Mouse (Mus musculus): Measurements from ENCODE around the gene Syt17. TPM values are rescaled to one million over a fixed set of nuclear protein-coding genes. Genes with fewer than 3 reads are reported as not detected.

Gene Syt17
- polyA plus RNA-seq, 1 experiment from 2014 or later, result 21.9 TPM

DNA sequence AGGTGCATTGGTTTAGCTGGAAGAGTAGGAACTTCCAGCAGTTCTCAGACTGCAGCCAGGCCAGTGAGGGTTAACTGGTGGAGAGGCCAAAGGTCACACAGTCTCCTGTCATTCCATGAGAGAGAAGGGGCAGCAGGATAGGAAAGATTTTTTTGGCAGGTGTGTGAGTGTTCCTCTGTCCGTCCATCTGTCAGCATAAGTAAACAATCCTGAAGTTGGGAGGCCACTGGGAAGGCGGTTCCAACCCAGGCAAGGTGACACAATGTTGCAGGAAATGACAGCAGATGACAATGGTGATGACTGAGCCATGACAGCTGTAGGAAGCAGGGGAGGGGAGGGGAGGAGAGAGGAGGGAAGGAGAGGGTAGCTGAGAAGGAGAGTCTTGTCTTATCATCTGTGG lies 4.9 kb upstream of the Syt17 start:
- Histone ChIP-seq H3K4me2 (no peak overlapping the region), H3K4me3 (no peak overlapping the region), H3K27ac (replicated peaks) (no peak overlapping the region), H3K9ac (no peak overlapping the region), H3K9me3 (no peaks in the 10 kb centered on the region), H3K4me1 (replicated peaks) (peaks cover 12% of the 10 kb centered on the region), H3K36me3 (no peaks in the 10 kb centered on the region), H3K27me3 (no peaks in the 10 kb centered on the region)
- no peak for ATAC-seq (ENCODE audit: low FRiP score, low read depth)
- WGBS, result 45% methylated on average over 2 of the region's 2 CpGs

DNA sequence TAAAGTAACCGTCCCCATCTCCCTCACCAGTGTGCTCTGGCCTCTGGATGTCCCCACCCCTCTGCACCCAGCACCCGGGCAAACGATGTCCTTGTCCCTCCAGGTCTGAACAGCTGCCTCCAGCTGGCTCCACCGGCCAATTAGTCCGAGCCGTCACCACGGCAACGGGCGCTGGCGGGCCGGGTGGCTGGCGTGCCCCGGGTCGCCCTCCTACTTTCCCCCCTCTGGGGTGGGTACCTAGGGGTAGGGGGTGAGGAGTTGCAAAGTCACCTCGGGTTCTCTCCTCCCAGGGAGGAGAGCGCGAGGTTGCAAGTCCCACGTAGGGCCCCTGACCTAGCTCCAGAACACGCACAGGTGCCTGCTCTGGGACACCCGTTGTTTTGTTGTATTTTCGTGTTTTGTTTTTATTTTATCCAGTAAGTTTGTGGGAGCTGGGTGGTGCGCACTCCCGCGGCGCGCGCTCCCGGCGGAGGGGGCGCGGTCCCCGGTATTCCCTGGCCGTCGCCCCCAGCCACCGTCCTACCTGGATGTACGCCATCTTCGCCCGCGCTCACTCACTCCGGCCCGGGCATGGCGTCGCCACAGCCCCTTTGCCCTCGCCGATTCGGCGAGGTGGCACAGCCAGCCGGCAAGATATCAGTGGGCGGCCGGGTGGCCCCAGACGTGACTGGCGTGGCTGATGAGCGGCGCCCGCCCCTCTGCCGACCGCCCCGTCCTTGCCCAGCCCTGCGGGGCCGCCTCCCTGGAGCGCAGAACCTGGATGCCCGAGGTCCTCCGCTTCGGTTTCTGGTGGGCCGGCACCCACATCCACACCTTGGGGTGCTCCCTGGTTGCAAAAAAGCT lies 510 bp downstream of the Syt17 start:
- 0 out of 2 replicates have a peak, but pooled peaks cover 3% of the 10 kb centered on the region for H3K27me3 ChIP-seq
- H3K9me3 ChIP-seq, result no peaks in the 10 kb centered on the region
- H3K36me3 ChIP-seq, result no peaks in the 10 kb centered on the region
- H3K4me2 ChIP-seq, result peak overlapping the region; percentile 87
- peak overlapping the region; percentile 62 for H3K9ac ChIP-seq
- H3K27ac ChIP-seq (replicated peaks), result no peak overlapping the region
- peak; percentile 58 for ATAC-seq (ENCODE audit: low FRiP score, low read depth)
- under 1% methylated on average over 65 of the region's 65 CpGs for WGBS
- peak overlapping the region; percentile 53 for H3K4me3 ChIP-seq
- peaks cover 28% of the 10 kb centered on the region for H3K4me1 ChIP-seq (replicated peaks)

DNA sequence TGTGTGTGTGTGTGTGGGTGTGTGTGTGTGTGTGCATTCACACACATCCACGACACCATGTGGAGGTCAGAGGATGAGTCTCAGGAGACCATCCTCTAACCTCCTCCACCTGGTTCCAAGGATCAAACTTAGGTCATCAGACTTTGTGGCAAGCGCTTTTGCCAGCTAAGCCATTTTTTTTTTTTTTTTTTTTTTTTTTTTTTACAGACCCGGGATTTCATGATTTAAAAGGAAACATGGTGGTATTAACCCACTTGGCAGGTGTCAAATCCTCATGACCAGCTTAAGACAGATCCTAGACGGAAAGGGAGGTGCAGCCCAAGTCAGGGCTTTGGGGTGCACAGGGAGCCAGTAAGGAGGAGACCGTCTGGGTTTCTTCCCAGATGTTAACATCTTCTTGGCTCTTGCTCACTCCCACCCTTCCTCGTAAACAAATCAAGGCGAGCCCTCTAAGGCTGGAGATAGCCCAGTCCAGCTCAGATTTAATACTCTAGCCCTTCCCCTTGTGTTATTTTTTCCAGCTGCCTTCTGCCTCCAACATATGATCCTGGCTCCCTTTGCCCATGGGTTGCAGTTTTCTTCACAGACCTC lies 4.0 kb downstream of the Syt17 start:
- no peak overlapping the region for H3K27ac ChIP-seq (replicated peaks)
- H3K27me3 ChIP-seq, result 0 out of 2 replicates have a peak, but pooled peaks cover 3% of the 10 kb centered on the region
- H3K9me3 ChIP-seq, result no peaks in the 10 kb centered on the region
- H3K36me3 ChIP-seq, result no peaks in the 10 kb centered on the region
- no peak overlapping the region for H3K4me3 ChIP-seq
- ATAC-seq (ENCODE audit: low FRiP score, low read depth), result no peak
- 74% methylated on average over 7 of the region's 7 CpGs for WGBS
- H3K4me1 ChIP-seq (replicated peaks), result peaks cover 26% of the 10 kb centered on the region
- no peak overlapping the region for H3K4me2 ChIP-seq
- no peak overlapping the region for H3K9ac ChIP-seq

DNA sequence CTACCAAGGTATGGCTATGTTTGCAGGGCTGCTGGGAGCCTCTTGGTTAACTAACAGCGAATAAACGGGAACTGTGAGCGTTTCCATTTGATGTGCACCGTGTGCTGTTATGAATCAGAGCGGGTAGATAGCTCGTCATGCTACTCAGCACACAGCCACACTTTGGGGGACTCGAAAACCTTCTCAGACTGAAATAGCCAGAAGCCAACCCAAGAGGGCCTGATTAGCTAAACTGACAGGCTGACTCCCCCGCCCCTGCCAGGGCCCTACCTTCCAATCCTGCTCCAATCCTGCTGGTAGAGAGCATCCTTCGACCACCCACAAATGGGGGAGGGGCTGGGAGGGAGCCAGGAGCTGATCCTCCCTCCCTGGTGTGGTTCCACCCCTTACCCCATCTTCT lies 4.7 kb downstream of the Syt17 start:
- H3K36me3 ChIP-seq, result no peaks in the 10 kb centered on the region
- no peaks in the 10 kb centered on the region for H3K9me3 ChIP-seq
- H3K4me2 ChIP-seq, result peak overlapping the region; percentile 20
- no peak for ATAC-seq (ENCODE audit: low FRiP score, low read depth)
- no peak overlapping the region for H3K9ac ChIP-seq
- H3K4me1 ChIP-seq (replicated peaks), result peaks cover 20% of the 10 kb centered on the region
- H3K27me3 ChIP-seq, result 0 out of 2 replicates have a peak, but pooled peaks cover 3% of the 10 kb centered on the region
- no peak overlapping the region for H3K27ac ChIP-seq (replicated peaks)
- WGBS, result 4% methylated on average over 9 of the region's 9 CpGs
- H3K4me3 ChIP-seq, result no peak overlapping the region

GRCm38 (mm10) chr7:118441535-118441934 lies 6.5 kb downstream of the Syt17 start:
- H3K36me3 ChIP-seq, result no peaks in the 10 kb centered on the region
- H3K9me3 ChIP-seq, result no peaks in the 10 kb centered on the region
- no peak overlapping the region for H3K4me2 ChIP-seq
- H3K27ac ChIP-seq (replicated peaks), result no peak overlapping the region
- H3K27me3 ChIP-seq, result no peaks in the 10 kb centered on the region
- H3K4me1 ChIP-seq (replicated peaks), result peaks cover 5% of the 10 kb centered on the region; the same call in 1 of the 2 replicates
- no peak for ATAC-seq (ENCODE audit: low FRiP score, low read depth)
- WGBS, result 85% methylated on average over 6 of the region's 6 CpGs
- no peak overlapping the region for H3K4me3 ChIP-seq
- no peak overlapping the region for H3K9ac ChIP-seq

DNA sequence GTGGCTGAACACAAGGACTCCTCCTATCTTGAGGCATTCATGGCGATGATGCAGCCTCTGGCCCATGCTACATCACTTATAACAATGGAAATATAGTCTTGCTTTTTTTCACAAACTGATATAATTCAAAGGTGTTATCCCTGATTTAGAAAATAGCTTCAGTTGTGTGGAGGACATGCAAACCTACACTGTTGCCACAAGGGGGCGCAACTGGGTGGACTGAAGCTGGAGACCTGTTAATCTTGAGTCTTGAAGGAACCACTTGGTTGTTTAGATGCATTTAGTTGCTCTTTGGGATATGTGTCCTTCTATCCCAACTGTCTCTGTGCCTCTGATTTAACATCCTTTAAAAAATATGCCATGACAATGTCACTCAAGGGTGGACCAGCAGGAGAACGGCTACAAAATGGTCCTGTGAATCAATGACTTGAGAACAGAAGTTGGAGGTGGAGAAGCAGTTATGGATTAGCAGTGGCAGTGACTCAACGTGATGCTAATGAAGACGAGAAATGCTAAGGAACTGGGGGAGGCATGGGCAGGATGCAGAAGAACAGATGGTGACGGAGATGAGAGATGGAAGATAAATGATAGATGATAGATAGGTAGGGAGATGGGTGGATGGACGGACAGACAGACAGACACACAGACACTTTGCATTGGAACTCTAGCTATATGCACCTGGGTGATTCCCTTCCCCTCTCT lies 10.8 kb downstream of the Syt17 start:
- Histone ChIP-seq H3K4me2 (no peak overlapping the region), H3K27me3 (no peaks in the 10 kb centered on the region), H3K4me1 (replicated peaks) (no peaks in the 10 kb centered on the region), H3K9ac (no peak overlapping the region), H3K4me3 (no peak overlapping the region), H3K36me3 (no peaks in the 10 kb centered on the region), H3K27ac (replicated peaks) (no peak overlapping the region), H3K9me3 (no peaks in the 10 kb centered on the region)
- ATAC-seq (ENCODE audit: low FRiP score, low read depth), result no peak
- 60% methylated on average over 7 of the region's 7 CpGs for WGBS

- Histone ChIP-seq H3K36me3 (no peaks in the 10 kb centered on the region), H3K4me2 (no peak overlapping the region), H3K27ac (replicated peaks) (no peak overlapping the region), H3K9me3 (no peaks in the 10 kb centered on the region), H3K27me3 (no peaks in the 10 kb centered on the region), H3K9ac (no peak overlapping the region), H3K4me1 (replicated peaks) (no peaks in the 10 kb centered on the region), H3K4me3 (no peak overlapping the region)
- no peak for ATAC-seq (ENCODE audit: low FRiP score, low read depth)
- WGBS, result 78% methylated on average over 2 of the region's 2 CpGs
Measured at GRCm38 (mm10) chr7:118428937-118429336, 19.1 kb downstream of the Syt17 start.

DNA sequence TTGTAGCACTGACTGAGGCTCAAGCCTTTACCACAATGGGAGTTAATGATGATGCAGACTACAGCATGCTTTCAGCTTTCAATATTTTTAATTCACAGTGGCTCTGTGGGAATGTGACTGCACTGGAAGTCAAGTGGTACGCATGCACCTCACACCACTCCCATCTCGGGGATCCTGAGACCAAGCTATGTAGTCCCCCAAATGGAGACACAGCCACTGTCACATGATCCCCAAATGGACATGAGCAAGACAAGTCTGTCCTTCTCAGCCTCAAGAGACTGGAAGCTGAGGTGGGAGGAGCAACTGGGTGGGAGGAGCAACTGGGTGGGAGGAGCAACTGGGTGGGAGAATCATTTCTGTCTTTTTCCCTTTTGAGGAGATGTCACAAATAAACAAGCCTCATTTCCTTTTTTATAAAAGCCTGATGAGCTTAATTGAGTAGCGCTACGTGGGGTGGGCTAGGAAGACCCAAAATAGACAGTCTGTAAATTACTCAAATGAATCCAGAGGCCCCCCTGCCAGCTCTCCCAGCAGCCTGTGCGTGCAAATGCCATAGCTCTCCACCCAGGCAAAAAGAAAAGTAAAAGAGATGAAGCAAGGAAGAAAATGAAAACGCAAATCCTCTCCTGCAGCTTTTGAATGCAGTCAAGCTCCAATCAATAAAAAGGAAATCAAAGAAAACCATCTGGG lies 28.4 kb downstream of the Syt17 start:
- Histone ChIP-seq H3K4me3 (no peak overlapping the region), H3K27me3 (no peaks in the 10 kb centered on the region), H3K4me1 (replicated peaks) (peaks cover 9% of the 10 kb centered on the region; the same call in 1 of the 2 replicates), H3K9me3 (no peaks in the 10 kb centered on the region), H3K36me3 (no peaks in the 10 kb centered on the region), H3K9ac (no peak overlapping the region), H3K27ac (replicated peaks) (peak overlapping the region; percentile 47), H3K4me2 (peak overlapping the region; percentile 19; the same call in 1 of the 2 replicates)
- ATAC-seq (ENCODE audit: low FRiP score, low read depth), result peak; percentile 68; the same call in 1 of the 2 replicates
- WGBS, result 49% methylated on average over 6 of the region's 6 CpGs

DNA sequence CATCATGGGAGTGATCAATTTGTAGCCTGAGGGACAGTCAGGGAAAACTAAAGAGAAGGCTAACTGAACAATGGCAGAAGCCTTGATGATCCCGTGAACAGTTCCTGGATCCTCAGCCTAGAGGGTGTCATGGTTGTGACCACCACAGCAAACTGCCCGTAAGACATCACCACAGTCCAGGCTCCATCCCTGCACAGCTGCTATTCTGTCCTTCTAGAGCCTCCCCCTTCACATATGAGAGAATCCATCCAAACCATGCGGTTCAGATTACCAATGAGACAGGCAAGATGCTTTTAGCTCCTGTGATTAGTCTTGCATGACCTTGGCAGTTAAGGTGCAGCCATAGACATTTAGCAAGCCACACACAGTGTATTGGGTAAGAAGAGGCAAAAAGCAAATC lies 33.8 kb downstream of the Syt17 start:
- no peak overlapping the region for H3K4me3 ChIP-seq
- ATAC-seq (ENCODE audit: low FRiP score, low read depth), result no peak
- H3K36me3 ChIP-seq, result no peaks in the 10 kb centered on the region
- no peaks in the 10 kb centered on the region for H3K9me3 ChIP-seq
- WGBS, result 75% methylated on average over 3 of the region's 3 CpGs
- 0 out of 2 replicates have a peak, but pooled peaks cover under 1% of the 10 kb centered on the region for H3K4me1 ChIP-seq (replicated peaks)
- H3K27me3 ChIP-seq, result no peaks in the 10 kb centered on the region
- no peak overlapping the region for H3K27ac ChIP-seq (replicated peaks)
- H3K4me2 ChIP-seq, result no peak overlapping the region
- H3K9ac ChIP-seq, result no peak overlapping the region

DNA sequence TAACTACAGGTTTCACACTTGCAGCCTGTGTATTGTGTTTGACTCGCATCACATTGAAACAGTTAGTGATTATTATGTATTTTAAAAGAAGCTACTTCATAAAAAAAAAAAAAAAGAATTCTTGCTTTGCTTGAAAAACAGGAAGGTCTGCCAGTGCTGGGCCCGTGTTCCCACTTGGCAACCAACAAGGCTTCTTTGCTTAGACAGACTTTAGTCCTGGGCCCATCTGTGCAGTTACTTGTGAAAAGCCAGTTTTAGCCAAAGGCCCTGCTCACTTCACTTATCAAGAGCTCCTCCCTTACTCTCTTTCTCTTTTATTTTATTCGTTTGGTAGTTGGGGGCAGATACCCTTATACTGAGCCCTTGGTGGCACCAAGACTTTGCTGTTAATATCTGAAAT lies 36.1 kb downstream of the Syt17 start:
- ATAC-seq (ENCODE audit: low FRiP score, low read depth), result no peak
- no peak overlapping the region for H3K4me3 ChIP-seq
- no peak overlapping the region for H3K27ac ChIP-seq (replicated peaks)
- no peak overlapping the region for H3K4me2 ChIP-seq
- 81% methylated on average over 3 of the region's 3 CpGs for WGBS
- H3K9ac ChIP-seq, result no peak overlapping the region
- no peaks in the 10 kb centered on the region for H3K9me3 ChIP-seq
- H3K36me3 ChIP-seq, result no peaks in the 10 kb centered on the region
- H3K4me1 ChIP-seq (replicated peaks), result no peaks in the 10 kb centered on the region
- H3K27me3 ChIP-seq, result no peaks in the 10 kb centered on the region

GRCm38 (mm10) chr7:118409421-118409820 lies 38.6 kb downstream of the Syt17 start:
- Histone ChIP-seq H3K4me3 (no peak overlapping the region), H3K9me3 (no peaks in the 10 kb centered on the region), H3K4me2 (no peak overlapping the region), H3K4me1 (replicated peaks) (no peaks in the 10 kb centered on the region), H3K9ac (no peak overlapping the region), H3K27me3 (no peaks in the 10 kb centered on the region), H3K36me3 (no peaks in the 10 kb centered on the region), H3K27ac (replicated peaks) (no peak overlapping the region)
- no peak for ATAC-seq (ENCODE audit: low FRiP score, low read depth)
- WGBS, result 39% methylated on average over 2 of the region's 2 CpGs

Data from hindbrain, embryonic 15.5 days (tissue).